Mouse (Mus musculus): ENCODE measurements around the gene Fyb.
"Not testable (repeated sequence)": the region's sequence is repeated elsewhere in the genome, so short reads cannot be mapped to it uniquely, and the experiment has no call there.

Gene Fyb

DNA sequence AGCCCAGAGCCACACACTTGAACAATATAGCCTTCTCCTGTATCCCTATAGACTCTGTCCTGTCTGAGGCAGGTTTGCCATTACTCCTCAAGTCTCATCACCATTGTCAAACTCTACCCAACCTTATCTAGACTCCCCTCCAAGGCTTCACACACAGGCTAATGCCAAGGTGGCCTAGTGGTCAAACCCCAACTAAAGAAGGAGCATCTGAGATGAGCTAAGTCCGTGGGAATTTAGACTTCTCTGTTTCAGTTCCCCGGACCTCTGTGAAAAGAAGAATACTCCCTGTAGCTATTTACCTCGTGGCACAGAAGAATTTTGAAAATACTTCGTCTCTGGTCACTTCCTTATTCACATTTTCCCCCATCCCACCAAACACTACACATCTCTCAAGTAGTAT is 39.5 kb downstream of the Fyb start:
- DNase-seq (ENCODE audit: low spot score), result no peak

DNA sequence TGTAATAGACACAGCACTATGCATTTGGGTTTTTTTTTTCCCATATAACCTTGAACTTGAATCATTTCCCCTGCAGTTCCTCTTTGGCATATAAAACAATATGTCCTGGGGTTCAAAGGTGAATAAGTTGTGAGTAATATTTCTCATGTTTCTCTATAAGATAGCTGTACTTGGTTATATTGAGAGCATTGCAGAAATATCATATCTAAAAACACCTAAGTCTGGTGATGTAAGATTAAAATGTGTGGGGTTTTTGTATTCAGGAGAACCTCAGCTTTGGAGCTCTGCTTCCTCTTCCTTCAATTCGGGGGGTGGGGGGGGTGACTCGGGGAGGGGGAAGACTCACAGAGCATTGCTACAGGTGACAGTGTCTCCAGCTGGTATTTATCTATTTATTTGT is 40.0 kb downstream of the Fyb start:
- DNase-seq (ENCODE audit: low spot score), result no peak

DNA sequence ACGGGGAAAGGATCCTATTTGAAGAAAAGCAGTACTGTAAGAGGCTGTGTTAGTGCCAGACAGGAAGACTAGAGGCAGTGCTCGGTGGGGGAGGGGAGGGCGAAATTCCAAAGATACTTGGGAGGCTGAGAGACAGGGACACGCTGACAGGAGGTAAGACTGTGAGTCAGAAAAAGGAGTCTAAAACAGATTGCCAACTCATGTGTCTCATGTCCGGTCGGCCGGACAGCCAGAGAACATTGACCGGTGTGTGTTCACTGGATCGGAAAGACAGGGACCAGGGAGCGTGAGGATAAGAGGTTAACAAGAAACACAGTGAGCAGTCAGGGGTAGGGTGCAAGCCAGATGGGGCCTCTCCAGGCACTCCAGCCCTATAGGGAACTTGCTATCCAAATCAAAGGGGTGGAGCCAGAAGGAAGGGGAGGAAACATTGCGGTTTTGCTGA is 42.3 kb downstream of the Fyb start:
- DNase-seq (ENCODE audit: low spot score), result peak; percentile 62

DNA sequence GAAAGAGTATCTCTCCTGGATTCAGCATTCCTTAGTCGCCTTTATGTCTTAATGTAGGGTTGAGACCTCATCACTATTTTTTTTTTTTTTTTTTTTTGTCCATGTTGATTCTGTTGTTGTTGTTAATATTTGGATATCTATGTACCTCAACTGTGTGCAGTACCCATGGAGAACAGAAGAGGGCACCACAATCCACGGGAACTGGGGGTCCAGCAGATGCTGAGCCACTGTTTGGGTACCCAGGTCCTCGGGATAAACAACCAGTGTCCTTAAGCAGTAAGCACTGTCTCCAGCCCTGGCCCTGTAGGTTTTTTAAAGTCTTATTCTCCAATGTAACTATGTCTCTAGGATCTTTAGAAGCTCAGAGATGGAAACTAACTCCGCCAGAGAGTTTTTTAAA is 43.2 kb downstream of the Fyb start:
- DNase-seq (ENCODE audit: low spot score), result no peak

DNA sequence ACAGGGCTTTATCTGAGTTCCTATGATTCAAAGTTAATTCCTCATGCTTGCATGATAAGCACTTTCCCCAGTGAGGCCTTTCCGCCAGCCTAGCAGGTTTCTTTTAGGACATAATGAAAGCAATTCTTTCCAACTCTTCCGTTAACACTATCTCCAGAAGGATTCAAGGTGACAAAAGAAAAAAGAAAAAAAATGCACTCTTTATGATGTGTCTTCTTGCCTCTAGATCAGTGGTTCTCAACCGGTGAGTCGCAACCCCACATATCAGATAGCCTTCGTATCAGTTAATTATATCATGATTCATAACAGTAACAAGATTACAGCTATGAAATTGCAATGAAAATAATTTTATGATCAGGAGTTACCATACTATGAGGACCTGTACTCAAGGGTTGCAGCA is 45.3 kb downstream of the Fyb start:
- no peak for DNase-seq (ENCODE audit: low spot score)

DNA sequence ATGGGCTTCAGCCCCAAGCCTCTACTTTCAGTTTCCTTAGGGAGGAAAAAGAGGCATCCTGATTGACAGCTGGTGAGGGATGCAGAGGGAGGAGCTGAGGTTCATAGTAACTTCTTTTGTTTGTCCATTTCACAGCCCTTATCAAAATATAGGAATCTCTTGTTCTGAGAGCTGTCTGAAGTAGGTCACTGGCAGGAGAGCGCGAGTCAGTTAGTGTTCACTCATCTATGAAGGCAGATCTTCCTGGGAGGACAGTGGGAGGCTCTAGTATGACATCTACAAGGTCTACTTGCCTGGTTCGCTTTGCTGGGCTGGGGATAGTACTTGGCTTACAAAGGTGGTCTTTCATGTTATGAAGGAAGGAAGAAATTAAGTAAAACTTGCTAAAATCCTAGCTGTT is 46.0 kb downstream of the Fyb start:
- DNase-seq (ENCODE audit: low spot score), result no peak

DNA sequence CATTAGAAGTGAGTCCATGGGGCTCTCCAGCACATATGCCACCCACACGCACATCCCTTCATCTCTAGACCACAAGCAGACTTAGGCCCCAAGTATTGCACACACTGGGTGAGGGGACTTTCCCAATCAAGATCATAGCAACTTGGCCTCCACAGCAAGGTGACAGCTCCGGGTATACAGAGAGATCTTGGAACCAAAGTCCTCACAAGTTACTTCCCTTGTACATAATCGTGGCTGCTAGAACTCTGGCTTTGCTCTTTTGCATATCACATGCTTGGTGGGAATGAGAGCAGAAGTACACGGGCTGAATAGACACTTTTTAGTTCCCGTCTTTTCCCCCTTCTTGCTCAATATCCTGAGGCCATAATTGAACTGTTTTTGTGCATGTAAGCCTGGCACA is 46.4 kb downstream of the Fyb start:
- DNase-seq (ENCODE audit: low spot score), result no peak

DNA sequence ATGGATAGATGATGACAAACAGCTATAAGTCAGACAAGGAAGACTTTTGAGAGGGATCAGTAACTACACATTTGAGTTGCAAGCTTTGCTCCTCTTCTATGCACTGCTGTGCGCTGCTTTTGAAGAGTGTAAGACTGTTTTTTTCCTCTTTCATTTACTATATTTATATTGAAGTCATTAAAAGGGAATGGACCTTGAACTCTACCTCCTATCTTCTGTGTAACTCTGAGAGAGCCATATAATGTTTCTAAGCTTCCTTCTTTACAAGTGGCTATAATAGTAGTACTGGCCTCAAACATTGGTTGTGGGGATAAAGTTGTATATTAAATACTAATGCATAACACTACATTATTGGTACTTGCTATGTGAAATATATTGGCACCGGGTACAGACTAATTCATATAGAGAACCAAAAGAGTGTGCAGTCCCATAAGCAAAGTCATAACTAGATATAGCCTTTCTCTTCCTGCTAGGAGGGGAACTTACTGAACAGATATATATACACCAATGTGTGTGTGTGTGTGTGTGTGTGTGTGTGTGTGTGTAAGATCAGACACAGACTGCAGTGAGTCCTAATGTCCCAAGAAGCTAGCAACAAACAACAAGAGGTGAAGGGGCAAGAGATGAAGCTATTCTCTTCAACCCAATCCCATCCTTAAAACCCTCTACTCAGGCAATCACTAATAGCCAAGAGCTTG is 47.7 kb downstream of the Fyb start:
- no peak for DNase-seq (ENCODE audit: low spot score)

DNA sequence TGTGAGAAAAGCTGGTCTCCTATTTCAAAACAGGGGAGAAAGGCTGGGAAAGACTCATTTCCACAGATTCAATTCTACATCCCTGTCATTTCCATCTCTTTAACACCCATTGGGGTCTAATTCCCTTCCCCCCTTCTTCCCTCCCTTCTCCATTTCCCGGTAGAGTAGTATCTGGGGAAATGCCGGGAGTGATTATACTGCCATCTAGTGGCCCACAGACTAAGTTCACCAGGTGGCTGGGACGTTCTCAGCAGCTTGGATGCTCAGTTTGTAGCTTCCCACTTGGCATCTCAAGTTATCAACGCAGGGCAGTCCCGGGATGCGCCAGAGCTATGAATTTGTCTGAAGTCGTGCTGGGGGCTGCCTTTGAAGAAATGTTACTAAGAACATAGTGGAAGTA is 48.2 kb downstream of the Fyb start:
- no peak for DNase-seq (ENCODE audit: low spot score)

DNA sequence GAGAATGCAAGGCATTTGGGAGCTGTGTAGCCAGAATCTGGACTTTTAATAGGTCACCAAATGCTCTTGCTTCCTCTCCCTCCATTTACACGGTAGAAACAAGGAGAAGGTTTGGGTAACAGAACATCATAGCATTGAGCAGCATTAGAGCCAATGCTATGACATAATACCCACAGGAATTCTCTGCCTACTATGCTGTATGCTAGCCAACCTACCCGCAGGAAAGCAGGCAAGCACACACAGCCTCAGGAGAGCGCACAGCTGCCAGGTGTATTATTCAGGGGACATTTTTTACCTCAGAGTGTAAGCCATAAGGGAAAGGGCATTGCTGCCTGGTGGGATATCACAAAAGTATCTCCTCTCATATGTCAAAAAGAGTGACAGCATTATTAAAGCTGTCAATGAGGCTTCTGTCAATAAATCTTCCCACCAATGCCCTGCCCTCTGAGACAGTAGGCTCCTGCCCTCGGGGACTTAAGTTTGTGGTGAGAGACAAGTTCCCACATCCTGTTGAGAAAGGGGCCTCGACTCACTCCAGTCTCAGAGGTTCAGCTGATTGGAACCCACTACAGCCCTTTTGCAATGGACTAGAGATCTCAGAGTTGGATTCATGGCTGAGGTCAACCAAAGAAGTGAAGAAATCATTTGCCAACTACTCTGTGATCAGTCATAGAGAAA is 51.8 kb downstream of the Fyb start:
- DNase-seq (ENCODE audit: low spot score), result no peak

DNA sequence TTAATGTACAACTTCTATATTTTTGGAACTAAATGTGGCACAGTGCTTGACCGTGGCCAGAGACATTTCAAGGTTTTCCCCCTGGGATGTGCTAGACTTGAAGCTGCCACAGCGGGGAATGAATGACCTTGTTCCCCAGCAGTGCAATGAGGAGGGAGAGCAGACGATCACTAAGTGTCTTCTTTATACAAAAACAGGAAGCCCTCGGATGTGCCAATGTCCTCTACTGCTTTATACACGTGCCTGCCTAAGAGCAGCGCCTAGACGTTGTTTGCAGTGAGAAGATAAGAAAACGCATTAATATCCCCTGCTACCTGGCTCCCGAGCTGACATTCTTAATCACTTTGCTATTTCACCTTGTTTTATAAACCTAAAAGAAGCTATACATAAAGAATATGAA is 55.3 kb downstream of the Fyb start:
- DNase-seq (ENCODE audit: low spot score), result peak; percentile 15

DNA sequence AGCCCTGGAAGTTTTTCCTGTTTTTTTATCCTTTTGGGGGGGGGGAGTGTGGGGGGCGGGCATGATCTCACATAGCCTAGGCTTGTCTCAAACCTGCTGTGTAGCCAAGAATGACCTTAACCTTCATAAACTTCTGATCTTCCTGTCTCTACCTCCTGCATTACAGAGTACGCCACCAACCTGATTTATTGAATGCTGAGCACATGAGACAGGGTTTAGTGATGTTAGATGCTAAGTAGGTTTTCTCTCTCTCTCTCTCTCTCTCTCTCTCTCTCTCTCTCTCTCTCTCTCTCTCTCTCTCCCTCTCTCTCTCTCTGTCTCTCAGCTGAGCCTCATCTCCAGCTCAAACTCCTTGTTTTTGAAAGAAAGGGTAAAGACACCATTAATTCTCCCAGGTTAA is 56.0 kb downstream of the Fyb start:
- no peak for DNase-seq (ENCODE audit: low spot score)

DNA sequence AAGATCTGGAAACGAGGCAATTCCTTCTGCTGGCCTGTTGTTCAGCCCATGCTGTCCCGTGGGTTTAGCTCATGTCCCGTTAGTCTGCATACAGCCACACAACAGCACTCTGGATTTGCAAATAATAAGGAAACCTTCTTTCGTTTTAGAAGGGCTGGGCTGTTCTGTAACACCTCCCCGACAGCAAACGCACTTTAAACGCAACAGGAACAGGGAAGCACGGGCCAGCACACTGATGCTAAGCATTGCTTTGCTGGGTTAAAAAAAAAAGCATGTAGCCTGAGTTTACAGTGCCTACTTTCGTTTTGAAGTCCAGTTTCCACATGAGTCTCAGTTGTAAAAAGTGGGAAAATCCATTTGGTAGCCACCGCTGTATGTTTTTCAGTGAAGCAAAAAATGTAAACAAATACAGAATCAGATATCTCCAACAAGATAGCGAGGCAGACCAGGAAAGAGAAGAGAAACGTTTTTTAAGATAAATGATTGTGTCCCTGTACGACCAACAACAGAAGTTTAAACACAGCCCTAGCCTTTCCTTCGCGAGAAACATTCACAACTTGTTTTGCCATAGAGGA is 56.6 kb downstream of the Fyb start:
- DNase-seq (ENCODE audit: low spot score), result no peak

DNA sequence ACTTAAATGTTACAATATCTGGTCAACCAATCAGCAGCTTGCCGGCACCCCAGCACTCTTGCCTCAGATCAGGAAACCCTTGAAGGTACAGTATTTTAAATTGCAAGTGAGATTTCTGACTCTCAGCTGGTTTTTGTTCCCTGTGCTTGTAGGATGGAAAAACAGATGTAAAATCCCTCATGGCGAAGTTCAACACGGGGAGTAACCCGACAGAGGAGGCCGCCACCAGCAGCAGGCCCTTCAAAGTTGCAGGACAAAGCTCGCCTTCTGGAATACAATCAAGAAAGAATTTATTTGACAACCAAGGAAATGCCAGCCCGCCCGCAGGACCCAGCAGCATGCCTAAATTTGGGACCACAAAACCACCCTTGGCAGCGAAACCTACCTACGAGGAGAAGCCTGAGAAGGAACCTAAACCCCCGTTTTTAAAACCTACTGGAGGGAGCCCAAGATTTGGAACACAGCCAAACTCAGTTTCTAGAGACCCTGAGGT is 57.2 kb downstream of the Fyb start:
- DNase-seq (ENCODE audit: low spot score), result no peak

DNA sequence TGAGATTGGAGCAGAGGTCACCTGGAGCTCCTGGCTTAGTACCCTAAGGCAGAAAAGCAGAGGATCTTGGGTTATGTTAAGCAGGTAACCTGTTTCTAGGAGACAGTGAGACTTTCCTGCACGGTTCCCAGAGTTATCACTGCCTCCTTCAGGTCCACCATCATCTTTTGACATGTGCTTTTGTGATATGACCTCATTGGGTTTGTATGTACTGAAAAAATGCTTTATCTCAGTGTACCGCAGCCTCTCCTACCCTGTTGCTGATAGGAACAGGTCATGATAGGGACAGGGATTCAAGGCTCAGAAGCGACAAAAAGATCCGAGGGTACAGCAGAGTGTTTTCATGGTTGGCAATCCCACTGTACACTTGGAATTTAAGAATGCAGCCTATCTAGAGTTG is 62.0 kb downstream of the Fyb start:
- no peak for DNase-seq (ENCODE audit: low spot score)

DNA sequence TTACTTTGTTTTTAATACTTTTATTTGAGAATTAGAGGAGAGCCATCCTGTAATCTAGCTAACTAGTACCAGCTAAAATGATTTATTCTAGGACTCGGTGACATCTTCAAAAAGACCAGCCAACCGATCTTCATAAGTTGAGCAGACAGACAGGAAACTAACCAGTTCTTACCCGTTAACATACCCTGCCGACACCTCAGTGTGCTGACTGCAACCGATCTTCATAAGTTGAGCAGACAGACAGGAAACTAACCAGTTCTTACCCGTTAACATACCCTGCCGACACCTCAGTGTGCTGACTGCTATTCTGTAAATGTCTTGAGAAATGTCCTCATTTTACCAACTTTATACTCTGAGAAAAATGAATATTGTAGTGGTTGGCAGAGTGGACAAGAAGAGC is 63.7 kb downstream of the Fyb start:
- not testable (repeated sequence) for DNase-seq (ENCODE audit: low spot score)

DNA sequence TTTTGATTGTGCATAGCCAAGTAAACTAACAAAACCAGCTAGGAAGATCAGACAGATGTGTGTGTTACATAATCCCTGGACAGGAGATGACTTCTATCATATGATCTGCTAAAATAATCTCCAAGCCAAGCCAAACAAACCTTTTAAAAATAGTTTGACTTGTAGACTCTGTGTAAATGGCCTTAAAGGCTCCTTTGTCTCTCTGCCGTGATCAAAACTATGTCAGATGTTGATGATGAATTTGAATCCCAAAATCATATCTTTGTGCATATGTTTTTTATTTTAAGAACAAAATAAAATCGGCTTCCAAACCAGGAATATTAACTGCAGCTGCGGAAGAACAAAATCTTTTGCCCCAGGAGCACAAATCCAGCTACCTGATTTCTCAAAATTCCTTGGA is 64.9 kb downstream of the Fyb start:
- no peak for DNase-seq (ENCODE audit: low spot score)

DNA sequence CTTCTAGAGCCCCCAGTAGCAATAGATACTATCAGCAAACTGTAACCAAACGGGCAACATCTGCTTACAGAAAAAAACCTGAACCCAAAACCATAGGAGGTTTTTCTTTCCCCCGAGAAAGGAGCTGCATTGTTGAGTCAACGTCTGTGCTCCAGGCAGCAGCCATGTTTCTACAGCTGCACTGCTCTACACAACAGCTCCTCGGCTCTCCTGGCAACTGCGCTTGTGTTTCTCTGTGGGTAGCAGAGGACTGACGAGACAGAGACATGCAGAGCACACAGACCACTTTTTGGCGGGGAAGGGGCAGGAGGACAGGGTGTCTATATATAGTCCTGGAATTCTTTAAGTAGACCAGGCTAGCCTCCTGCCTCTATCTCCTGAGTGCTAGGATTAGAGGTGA is 65.5 kb downstream of the Fyb start:
- DNase-seq (ENCODE audit: low spot score), result no peak

DNA sequence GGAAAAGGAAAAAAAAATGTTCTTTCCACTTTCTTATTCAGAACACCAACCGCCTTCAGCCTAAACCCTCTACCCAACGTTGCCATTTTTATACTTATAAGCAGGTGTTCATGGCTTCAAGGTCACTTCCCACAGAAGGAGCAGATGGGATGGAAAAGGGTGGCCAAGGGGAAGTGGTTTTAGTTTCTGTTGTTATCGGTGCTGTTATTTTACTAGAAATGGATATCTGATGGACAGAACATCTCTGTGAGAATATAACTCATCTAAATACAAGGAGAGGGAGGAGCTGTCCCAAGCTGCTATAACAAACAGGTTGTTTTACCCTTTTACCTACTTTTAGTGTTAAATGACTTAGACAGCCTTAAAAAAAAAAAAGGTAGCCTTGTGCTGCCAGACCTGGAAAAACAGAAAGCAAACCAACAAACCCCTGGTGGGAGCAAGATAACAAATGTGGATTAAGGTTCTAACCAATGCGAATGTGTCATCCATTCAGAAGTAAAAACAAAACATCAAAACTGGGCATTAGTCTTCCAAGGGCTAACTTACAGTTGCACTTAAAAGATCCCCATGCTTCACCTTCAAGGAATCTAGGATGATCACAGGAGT is 68.3 kb downstream of the Fyb start:
- no peak for DNase-seq (ENCODE audit: low spot score)

DNA sequence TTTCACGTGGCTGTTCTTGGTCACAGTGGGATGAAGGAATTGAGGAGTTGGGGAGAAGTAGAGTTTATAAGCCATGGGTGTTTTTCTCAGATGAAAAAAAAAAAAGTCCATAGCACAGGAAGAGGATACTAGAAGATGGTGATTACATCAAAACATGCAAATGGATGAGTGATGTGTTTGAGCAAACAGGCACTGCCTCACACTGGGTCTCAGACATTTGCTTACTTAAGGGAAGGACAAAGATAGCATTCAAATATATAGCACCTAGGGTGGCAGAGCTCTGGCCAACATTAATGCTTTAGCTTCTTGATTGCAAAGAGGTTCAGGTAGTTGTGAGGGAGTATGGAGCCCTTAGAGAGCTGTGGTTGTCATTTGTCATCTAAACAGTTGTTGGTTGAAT is 68.9 kb downstream of the Fyb start:
- no peak for DNase-seq (ENCODE audit: low spot score)

DNA sequence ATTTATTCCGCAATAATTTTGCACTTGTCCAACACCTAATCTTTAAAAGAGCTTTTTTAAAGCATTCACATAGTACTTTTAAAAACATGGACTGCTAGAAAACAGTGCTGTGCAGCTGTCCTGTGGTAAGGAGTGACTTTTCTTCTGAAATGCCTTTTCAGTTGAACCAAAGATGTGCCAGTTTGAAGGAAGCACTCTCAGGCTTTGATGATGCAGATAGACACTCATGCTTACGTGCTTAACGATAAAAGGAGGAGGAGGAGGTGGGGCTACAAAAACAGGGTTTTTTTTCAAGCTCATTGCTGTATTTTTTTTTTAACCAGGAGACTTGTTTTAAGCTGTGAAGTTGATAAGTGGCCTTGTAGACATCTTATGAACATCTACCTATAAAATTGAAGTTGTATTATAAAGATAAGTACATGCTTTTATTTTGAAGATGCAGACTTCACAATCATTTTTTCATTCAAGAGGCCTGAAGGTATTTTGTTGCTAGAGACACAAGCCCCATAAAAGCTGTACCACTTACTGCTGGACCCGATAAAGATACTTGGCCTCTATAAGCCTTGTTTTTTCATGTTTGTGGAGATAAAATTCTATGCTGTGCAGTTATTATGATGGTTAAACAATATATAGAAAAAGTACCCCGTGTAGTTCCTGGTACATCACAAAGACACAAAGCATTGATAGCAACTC is 70.1 kb downstream of the Fyb start:
- DNase-seq (ENCODE audit: low spot score), result no peak

DNA sequence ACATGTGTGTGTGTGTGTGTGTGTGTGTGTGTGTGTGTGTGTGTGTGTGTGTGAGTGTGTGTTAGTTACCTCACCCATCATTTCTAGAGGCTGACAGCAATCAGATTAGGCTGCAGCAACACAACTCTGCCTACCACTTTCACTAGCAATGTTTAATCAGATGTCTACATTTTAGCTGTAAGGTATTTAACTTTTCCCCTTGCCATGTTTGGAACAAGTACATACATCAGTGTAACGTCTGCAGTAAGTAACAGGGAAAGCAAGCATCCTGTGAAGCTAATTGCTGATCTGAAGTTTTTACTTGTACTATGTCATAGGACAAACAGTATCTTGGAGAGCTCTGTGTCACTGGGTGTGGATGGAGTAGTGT is 70.6 kb downstream of the Fyb start:
- no peak for DNase-seq (ENCODE audit: low spot score)

DNA sequence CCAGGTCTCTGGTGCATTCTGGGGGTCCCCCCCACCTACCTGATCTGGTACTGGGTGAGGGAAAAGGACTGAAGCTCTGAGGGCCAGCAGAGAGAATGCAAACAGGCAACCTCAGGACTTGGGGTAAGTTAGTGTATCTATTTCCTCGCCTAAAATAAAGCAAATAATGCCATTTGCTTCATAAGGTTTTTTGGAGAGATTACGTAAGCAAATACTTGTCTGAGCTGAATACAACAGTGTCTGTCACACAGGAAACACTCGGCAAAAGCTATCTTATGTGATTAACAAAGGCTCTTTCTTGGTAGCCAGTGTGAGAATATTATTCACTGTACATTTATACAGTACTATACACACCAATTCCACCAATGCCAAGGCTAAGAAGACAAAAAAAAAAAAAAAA is 76.0 kb downstream of the Fyb start:
- DNase-seq (ENCODE audit: low spot score), result no peak

Data from ovary, adult 18-20 months (tissue).